Mouse (Mus musculus) left cerebral cortex, adult 18-20 months (tissue): ENCODE data around the gene Zfp655. TPM values are rescaled to one million over a fixed set of nuclear protein-coding genes. Genes with fewer than 3 reads are reported as not detected.
"Not testable (repeated sequence)": the region's sequence is repeated elsewhere in the genome, so short reads cannot be mapped to it uniquely, and the experiment has no call there.

Source experiments
- DNase-seq, 2 experiments: peaks; one replicate each; pipeline ENCODE4 v3.0.0; 2021 to 2022; ENCODE audit warnings: low spot score in 2 of 2, mixed read lengths in 1 of 2
- total RNA-seq, 2 experiments: library from RNA; stranded (reverse); gene quantifications; 2 replicates each; pipeline ENCODE4 v1.2.3; 2021

Zfp655 gene
- total RNA-seq, 2 experiments from 2014 or later = 30.0 to 33.0 TPM

- no peak for DNase-seq
Observed at GRCm38 (mm10) chr5:145219981-145220380, 11.5 kb upstream of the Zfp655 start.

- DNase-seq = no peak
Observed at GRCm38 (mm10) chr5:145222840-145223239, 8.7 kb upstream of the Zfp655 start.

GRCm38 (mm10) chr5:145223395-145223794 is 8.1 kb upstream of the Zfp655 start:
- no peak for DNase-seq

- no peak for DNase-seq
Observed at GRCm38 (mm10) chr5:145226453-145226852, 5.1 kb upstream of the Zfp655 start.

- not testable (repeated sequence) for DNase-seq
Observed at GRCm38 (mm10) chr5:145229283-145229682, 2.2 kb upstream of the Zfp655 start.

- no peak for DNase-seq
Observed at GRCm38 (mm10) chr5:145230641-145231040, 874 bp upstream of the Zfp655 start.

DNA sequence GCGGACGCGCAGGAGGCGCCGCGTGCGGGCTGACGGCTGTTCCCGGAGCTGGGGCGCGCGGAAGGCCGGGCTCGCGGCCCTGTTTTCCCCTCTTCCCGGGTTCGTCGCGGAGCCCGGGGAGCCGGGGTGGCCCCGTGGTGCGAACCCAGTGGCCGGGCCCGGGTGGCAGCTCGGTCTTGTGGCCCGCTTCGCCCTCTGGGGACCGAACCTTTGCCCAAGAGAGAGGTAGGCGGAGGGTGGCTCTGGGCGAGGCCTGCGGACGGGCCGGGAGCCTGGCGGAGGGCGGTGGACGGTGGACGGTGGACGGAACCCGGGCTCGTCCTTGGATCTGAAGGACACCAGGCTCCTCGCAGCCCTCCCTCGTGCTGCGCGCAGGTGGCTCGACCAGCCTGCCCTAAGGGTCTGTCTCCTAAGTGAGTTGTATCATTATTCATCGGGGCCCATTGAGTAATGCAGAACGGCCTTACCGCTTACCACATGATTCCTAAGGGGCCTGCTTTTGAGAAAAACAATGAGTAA is 437 bp downstream of the Zfp655 start:
- no peak for DNase-seq

GRCm38 (mm10) chr5:145234636-145235035 is 3.1 kb downstream of the Zfp655 start:
- peak; percentile 12 to 18 for DNase-seq

DNA sequence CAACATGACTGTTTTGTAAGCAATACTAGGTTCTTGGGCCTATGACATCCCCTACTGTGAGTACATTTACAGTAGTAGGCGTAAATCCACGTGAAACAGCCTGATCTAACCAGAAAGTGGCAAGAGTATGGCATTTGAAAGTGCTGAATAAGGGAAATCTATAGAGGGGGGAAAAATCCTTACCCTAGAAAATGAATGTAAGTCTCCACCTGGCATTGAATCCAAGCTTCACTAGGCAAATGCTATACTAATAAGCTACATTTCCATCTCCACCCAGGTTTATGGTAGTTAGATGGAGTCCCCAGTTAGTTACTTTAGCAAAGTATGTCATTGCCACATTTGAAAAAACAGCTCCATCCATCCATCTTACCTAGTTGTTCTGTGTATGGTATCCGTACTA is 18.0 kb downstream of the Zfp655 start:
- no peak for DNase-seq

DNA sequence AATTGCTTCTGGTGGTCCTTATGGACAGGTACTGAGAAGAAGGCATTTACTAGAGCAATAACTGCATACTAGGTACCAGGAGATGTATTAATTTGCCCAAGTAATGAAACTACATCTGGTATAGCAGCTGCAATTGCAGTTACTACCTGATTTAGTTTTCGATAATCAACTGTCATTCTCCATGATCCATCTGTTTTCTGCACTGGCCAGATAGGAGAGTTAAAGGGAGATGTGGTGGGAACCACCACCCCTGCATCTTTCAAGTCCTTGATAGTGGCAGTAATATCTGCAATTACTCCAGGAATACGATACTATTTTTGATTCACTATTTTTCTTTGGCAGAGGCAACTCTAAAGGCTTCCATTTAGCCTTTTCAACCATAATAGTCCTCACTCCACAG is 42.1 kb downstream of the Zfp655 start:
- DNase-seq = not testable (repeated sequence)

- DNase-seq = no peak
Observed at GRCm38 (mm10) chr5:145279948-145280347, 48.4 kb downstream of the Zfp655 start.

GRCm38 (mm10) chr5:145280371-145281143 is 49.0 kb downstream of the Zfp655 start, which contains the start of gene Zscan25:
TSS of gene Zscan25 (plus strand) at chr5:145280500.
- peak; percentile 91 to 92 for DNase-seq

GRCm38 (mm10) chr5:145288382-145288781 is 56.9 kb downstream of the Zfp655 start:
- no peak for DNase-seq

- DNase-seq = no peak
Observed at GRCm38 (mm10) chr5:145290697-145291096, 59.2 kb downstream of the Zfp655 start.

GRCm38 (mm10) chr5:145292398-145292797 is 60.9 kb downstream of the Zfp655 start:
- DNase-seq = no peak

Other genes with a start within 250 kb of the Zfp655 start
- not detected for gene Gm4871, start 199.0 kb upstream of the Zfp655 start, total RNA-seq
- not detected for gene 1700018F24Rik, start 188.7 kb upstream of the Zfp655 start, total RNA-seq
- gene Arpc1a, start 147.9 kb upstream of the Zfp655 start, total RNA-seq = 100 to 1,000 TPM; 199 to 210 TPM
- gene Kpna7, start 147.7 kb upstream of the Zfp655 start, total RNA-seq = not detected
- gene Arpc1b, start 117.5 kb upstream of the Zfp655 start, total RNA-seq = 10 to 100 TPM; 14.5 to 19.8 TPM
- 10 to 100 TPM; 91.3 to 96.3 TPM for gene Pdap1, start 91.5 kb upstream of the Zfp655 start, total RNA-seq
- gene Bud31, start 91.4 kb upstream of the Zfp655 start, total RNA-seq = 10 to 100 TPM; 75.7 to 78.8 TPM
- 10 to 100 TPM; 21.5 to 22.4 TPM for gene Ptcd1, start 64.6 kb upstream of the Zfp655 start, total RNA-seq
- gene Cpsf4, start 64.5 kb upstream of the Zfp655 start, total RNA-seq = 10 to 100 TPM; 19.9 to 25.1 TPM
- gene Atp5j2, start 39.7 kb upstream of the Zfp655 start, total RNA-seq = 100 to 1,000 TPM; 223 to 245 TPM
- 10 to 100 TPM; 11.8 to 15.8 TPM for gene Zkscan14, start 29.8 kb upstream of the Zfp655 start, total RNA-seq
- 1 to 10 TPM; 9.4 to 9.5 TPM for gene Zkscan5, start 27.2 kb upstream of the Zfp655 start, total RNA-seq
- gene Zscan25, start 48.8 kb downstream of the Zfp655 start, total RNA-seq = 10 to 100 TPM; 19.6 to 22.9 TPM
- gene Cyp3a57, start 113.6 kb downstream of the Zfp655 start, total RNA-seq = not detected
- not detected for gene Cyp3a16, start 238.0 kb downstream of the Zfp655 start, total RNA-seq